Mouse (Mus musculus) embryo, embryonic 11.5 days (tissue): ENCODE results near the gene Tpte.

Experiments used
- DNase-seq: peaks from one replicate; pipeline ENCODE4 v3.0.0-alpha.2; 2012; ENCODE audit warnings: low read depth, low spot score

Gene Tpte

DNA sequence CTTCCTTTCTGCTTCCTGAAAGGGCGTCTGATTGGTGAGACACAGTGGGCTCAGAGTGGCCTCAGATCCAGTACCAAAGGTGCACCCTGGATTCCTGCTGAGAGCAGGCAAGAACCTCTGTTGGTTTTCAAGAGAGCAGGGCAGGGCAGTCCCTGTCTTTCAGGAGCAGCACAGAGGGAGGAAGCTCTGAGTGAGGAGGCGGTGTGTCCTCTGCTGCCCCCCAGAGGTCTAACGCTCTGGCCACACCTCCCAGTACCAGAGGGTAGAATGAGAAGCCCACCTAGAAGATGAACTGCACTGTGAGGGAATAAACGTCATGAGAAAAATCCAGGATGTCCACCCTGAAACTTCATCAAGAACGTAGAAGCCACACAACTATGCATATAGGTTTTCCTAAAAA is 93.7 kb downstream of the Tpte start:
- peak; percentile 29 for DNase-seq

DNA sequence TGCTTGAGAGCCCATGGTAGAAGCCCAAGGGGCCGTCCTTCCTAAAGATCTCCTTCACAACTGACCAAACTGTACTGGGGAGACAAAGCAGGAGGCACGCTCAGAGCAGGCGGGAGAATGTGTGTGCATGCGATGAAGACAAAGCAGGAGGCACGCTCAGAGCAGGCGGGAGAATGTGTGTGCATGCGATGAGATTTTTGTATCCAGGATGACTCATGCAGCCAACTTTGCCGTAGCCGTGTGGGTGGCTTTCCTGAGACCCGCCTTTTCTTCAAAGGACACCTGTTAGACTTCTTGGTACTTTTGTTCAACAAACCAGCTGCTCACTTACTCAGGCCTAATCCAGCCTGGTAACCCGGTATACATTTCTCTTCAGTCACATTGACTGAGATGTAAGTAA is 97.7 kb downstream of the Tpte start:
- DNase-seq = no peak

DNA sequence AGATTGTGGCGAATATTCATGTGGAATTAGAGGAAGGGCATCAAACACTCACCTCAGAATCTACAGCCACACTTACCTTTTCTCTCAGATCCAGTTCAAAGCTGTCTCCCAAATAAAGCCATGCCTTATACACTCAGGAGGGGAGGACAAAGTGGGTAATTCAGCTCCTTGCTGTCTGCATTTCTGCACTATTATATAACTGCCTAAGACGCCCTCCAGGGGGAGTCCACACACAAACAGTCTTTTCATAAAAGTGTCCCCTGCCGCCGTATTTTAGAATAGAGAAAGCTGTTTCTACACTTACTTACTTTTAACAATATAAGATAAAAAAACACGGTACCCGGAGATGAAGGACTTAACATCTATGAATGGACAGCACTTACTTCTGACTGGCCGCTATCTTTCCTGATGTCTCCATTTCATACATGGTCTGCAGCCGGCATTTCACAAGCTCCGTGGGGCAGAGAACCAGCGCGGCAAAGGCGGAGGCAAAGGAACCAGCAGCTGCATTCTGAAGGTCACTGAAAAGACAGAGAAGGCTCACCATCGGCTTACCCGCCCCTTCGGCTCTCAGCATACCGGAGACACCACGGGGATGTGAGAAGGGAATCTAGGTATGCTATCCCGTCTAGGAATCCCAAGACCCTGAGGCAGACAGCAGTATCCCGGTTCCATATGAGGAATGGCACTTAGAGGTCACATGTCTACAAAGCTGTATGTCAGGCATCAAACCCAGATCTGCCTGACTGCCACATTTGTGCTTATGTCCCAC is 99.8 kb downstream of the Tpte start:
- no peak for DNase-seq

DNA sequence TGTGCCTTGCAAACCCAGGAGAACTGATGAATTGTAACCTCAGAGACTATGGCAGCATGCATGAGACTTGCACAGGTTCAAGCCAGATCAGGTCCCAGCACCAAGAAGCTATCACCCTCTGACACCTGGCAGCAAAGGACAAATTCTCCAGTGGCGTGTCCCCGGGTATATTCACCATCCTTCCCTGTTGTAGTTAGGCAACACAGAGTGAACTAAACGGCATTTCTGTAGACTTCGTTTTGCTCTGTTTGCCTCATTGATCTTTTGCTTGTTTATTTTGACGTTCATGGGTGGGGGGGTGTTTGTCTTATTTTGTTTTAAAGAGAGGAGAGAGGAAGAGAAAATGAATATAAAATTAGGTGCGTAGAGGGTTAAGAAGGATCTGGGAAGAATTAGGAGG is 101.9 kb downstream of the Tpte start:
- DNase-seq = no peak

DNA sequence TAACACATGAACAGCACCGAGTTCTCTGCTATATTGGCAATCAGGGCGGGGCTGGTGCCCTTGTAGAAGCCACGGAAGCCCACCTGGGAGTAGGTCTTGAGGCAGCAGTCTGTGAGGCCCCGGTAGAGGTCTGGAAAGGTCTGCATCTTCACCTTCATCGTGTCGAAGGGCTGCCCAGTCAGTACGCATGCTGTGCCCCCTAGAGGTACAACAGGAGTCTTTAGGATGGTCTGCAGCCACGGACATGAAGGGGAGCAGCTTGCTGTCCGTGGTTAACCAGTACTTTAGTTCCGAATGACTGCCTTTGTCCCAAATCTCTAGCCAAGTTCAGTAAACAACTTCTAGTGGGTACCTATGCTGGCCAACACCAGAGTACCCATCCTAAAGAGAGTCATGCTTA is 106.6 kb downstream of the Tpte start:
- DNase-seq = no peak

DNA sequence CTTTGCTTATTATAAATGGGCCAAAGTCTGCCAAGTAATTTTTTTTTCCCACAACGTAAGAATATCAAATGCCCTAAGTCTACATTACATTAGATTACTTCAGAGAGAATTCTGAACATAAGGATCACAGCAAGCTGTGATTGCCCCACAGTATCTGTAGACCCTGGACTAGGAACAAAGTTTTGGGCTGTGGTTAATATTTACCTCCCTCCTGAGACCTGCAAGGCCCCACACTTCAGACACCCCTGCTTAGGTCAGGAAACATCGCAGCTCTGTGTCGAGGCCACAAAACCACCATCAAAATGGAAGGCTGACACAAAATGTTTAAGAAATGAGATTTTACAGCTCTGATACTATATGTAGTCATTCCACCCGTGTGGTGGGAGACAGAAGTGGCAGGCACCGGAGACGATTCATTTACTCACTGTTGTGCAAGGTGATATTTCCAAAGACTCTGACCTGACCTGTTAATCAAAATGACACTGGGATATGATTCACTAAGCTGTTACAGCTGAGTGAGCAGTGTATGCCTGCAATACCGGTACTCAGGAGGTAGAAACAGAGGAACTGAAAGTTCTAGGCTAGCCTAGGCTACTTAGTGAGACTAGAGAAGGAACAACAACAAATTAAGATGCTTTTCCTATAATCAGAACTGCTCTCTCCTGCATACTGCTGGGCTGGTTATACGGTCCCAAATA is 107.7 kb downstream of the Tpte start:
- DNase-seq = no peak

DNA sequence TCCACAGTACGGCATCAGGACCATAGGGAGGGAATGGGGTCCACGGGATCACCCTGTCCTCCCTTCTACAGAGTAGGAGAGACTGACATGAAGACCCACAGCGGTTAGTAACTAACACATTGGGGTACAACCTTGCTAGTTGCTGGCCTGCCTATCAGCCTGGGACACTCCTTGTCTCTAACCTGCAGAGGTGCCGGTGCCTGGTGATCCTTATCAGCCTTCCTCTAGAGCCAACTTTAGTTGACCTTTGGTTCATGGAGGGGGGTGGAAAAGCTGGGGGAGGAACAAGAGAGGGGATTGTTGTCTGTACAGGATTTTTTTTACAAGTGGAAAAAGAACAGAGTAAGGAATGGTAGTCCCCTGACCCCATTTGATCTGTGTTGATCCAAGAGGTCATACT is 111.2 kb downstream of the Tpte start:
- DNase-seq = no peak

DNA sequence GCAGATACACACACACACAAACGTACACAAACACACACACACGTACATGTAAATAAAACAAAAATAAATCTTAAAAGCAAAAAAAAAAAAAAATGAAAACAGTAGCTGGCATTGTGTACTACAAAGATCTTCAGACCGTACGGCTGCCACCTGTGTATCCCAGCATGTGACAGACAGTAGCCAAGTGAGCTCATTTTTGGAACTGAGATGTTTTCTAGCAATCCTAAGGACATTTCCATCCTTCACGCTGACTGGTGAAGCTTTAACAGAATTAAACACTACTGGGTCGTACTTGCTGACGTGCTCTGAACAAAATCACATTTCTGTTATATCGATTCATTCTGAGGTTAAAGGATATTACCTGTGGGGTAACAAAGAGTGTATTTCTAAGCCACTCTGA is 112.0 kb downstream of the Tpte start:
- DNase-seq = no peak

DNA sequence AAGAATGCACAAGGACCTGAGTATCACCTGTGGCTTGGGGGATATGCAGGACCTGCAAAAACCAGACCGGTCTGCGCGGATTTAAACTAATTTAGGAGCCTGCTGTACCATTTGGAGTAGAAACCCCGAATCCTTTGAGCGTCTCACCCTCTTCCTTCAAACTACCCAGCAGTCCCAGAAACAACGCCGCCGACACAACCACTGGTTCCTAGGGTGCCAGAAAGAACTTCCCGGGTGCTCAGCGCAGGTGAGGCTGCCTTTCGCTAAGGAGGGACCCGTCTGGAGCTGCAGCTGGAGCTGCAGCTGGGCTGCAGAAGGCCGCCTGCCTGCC is 114.5 kb downstream of the Tpte start:
- DNase-seq = no peak

DNA sequence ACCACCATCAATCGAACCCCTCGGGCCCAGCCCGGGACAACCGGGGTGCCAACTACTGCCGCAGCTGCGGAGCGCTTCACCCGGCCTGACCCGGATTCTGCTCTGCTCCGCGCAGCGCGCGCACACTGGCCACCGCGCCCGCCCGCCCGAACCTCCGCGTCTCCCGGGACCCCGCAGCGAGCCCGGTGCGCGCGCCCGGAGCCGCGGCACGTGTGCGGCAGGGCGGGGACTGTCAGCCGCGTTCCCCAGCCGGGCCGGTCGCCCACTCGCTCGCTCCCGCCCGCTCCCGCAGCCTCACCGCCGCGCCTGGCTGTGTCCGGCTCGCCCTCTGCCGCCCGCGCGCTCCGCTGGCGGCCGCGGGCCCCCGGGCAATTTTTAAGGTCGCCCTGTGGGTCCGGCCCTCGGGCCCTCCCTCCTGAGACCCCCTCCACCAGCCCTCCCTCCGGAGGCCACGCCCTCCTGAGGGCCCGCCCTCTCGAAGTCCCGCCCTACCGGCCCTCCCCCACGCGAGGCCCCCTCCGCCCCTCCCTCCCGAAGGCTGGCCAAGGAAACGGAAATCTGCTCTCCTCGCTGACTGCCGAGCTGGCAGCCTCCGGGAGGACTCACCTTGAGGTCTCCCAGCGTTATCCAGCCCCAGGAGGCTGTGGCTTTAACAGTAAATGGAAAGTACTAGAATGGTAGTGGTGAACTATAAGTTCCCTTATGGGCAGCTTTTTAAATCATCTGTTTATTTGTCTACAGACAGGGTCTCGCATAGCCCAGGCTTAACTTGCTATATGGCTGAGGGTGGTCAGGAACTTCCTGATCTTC is 115.1 kb downstream of the Tpte start, which contains the start of gene Slc25a15:
Gene Slc25a15, minus strand, starts transcription at position 456 of the 810 bp plus-strand sequence.
- peak; percentile 84 for DNase-seq

DNA sequence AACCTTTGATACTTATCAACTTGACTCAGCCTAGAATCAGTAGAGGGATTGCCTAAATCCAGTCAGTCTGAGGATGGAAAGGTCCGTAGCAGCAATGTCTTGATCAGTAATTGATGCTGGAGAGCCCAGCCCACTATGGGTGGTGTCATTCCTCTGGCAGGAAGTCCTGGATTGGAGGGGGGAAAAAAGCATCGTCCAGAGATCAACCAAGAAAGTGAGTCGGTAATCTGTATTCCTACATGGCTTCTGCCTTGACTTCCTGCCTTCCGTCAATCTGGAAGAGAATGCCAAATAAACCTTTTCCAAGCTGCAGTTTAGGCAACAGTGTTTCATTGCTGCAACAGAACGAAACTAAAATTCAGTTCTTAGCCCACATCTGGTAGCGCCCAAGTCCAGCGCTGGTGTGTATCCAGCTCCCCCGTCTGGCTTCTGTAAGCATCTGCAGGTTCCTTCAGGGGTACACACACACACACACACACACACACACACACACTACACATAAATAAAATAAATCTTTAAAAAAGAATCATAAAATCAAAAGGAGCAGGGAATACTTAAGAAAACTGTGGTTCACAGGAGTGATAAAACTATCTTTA is 116.1 kb downstream of the Tpte start:
- no peak for DNase-seq

DNA sequence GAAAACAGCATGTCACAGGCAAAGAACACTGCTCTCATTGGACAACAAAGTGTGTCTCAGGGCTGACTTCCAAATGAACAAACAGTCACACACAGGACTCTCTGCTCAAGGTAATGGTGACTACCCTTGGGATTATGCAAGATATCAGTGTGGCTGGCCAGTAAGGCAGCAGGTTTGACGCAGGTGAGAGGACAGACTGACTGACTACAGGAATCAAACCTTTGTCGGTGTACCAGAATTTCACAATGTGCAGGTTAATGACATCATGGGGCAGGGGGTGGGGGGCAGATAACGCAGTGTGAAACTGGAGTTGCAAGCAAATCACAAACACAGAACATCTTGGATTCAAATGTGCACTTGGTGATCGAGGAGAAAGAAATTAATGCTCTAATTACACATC is 117.4 kb downstream of the Tpte start:
- no peak for DNase-seq

DNA sequence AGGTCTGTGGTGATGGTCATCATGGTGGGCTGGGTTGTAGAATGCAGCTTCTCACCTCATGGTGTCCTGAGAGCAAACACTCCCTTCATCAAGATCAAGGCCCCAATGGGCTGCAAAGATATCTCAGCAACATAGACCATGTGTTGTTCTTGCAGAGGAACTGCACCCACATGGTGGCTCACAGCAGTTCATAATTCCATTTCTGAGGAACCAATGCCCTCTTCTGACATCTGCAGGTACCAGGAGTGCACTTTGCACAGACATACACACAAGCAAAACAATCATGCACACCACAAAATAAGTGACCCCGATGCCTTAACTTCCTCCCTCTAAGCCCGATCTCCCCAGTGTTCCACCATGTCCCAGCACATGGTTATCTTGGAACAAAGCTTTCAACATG is 120.0 kb downstream of the Tpte start:
- no peak for DNase-seq

DNA sequence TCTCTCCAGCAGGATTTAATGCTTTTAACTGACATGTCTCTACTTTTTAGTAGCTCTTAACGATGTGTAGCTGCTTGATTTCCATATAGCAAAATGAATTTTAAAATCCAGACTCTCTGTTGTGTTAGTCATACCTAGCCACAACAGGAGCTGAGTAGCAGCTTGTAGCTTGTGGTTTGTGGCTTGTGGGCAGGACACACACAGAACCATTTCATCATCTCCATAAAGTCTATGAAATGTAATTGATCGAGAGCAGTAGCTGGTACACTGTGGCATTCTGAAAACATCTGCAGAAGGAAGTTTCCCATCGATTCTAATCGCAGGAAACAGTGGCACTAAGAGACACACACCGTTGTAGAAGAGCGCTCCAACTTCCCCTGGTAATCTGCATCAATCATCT is 122.5 kb downstream of the Tpte start:
- DNase-seq = no peak

DNA sequence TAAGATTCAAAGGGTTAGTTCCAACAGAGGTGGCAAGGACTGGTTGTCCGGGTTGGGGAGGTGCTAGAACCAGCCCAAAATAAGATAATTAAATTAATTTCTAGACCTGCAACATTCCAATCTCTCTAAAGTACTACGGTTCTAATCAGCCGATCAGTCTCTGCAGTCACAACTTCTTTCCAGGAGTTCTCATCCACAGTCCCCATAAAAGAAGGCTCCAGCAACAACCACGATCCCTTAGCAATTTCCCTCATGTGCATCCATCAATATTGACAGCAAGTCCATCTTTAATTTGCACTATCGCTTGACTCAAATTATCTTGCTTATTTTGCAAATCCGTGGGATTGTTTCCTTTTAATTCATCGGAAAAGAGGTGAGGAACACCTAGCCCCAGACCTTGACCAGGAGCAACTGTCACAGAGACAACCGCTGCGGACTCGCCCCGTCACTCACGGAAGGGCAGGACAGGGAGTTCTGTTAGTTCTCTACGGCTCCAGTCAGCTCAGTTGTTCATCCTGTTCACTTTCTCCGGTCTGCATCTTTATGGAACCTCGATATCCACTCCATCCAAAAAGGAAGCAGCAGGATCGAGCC is 127.5 kb downstream of the Tpte start:
- DNase-seq = no peak

DNA sequence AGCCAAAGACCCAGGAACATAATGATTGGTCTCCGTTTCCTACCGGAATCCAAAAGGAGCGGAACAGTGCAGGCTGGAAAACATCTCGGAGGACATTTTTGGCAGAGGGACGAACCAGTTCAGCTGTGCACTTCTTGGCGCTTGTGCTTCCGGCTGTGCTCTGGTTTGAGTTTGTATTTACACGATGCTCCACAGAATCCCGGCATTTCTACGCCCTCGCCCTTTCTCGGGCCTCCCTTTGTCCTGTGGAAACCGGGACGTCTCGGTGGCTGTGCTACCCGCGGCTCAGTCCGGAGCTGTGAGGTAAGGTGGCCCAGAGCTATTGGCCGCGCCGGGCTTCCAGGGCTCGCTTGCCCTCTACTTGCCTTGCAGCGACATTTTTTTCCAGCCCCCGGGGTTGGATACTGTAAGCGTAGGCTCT is 128.1 kb downstream of the Tpte start, which contains the start of gene Mrps31:
Gene Mrps31, plus strand, starts transcription at position 80 of the 421 bp plus-strand sequence.
- peak; percentile 80 for DNase-seq

DNA sequence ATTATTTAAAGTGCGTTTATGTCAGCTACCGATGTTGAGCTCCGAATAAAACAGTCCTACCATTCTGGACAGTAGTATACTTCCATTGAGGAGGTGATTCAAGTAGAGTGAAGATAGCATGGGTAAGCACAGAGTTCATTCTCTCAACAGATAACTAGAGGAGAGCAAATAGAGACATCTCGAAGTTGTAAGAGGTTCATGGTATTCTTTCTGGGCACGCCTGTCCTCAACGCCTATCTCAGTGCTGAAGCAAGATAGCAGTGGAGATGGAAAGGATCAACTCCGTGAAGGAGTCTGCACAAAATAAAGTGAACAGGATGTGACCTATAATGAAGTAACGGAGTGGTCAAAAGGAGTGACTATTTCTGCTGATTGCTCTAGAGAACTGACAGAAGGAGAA is 128.7 kb downstream of the Tpte start:
- DNase-seq = no peak
